Mouse (Mus musculus) Muller cell, postnatal 12 days (primary cell): Measurements from ENCODE around the gene Skint8.
"Not testable (repeated sequence)": the region's sequence is repeated elsewhere in the genome, so short reads cannot be mapped to it uniquely, and the experiment has no call there.

Experiments used
- DNase-seq: peaks from one replicate; pipeline ENCODE4 v3.0.0-alpha.2; 2015; ENCODE audit errors: inconsistent ontology term

Skint8 gene

DNA sequence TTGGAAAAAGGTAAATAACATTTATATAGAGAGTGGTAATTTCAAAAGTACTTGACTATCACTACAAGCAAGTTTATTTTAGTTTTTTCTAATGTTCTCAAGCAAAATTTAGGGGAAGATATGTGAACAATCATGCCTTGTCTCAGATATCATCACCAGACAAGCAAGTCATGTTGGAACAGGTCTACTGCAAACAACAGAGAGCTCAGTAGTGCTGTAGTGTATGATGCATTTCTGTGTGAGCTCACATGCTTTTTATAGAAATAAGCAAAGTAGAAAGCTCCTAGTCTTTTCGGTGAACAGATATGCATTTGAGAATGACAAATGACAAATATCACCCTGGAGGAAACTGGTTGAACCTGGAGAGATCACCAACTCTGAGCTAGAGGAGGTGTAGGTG is at the start of gene Skint8:
Skint8 (plus strand) TSS at position 301 of the 400 bp plus-strand sequence.
- DNase-seq: no peak

- no peak for DNase-seq
Observed at GRCm38 (mm10) chr4:111880112-111880875, 38.9 kb upstream of the Skint8 start.

DNA sequence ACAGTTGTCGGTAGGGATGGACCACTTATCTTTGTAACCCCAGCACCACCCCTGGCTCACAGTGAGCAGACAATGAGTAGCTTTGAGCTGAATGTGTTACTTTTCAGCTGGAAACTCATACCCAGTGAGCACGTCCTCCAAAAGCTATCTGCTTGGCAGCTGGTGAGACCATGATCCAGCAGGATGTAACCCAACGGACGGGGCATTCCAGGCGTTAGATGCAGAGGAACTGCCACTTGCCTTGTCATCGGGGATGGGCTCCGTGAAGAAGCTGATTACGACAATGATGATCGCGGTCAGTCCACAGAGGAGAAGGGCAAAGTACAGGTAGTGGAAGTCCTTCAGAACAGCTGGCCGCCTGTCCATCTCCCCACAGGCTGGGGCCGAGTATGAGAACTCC is 35.6 kb upstream of the Skint8 start:
- DNase-seq: no peak

DNA sequence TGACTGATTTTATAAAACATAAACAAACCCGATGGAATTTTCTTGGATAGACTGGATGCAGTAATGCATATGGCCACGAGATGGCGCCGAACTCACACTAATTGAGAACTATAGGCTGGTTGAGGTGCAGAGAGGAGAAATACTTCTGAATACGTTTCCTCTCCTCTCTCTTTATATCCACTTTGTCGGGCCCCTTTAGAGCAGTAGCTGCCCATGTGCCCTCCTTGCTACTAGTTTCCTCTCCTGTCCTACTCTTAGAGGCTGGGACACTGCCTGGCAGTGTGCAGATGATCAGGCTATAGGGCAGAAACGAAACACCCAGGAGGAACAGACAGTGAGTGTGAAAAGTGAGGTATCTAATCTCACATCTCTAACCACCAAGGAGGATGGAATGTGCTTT is 33.2 kb upstream of the Skint8 start:
- no peak for DNase-seq

- peak; percentile 59 for DNase-seq
Observed at GRCm38 (mm10) chr4:111886607-111887006, 32.6 kb upstream of the Skint8 start.

GRCm38 (mm10) chr4:111892138-111892537 is 27.1 kb upstream of the Skint8 start:
- no peak for DNase-seq

DNA sequence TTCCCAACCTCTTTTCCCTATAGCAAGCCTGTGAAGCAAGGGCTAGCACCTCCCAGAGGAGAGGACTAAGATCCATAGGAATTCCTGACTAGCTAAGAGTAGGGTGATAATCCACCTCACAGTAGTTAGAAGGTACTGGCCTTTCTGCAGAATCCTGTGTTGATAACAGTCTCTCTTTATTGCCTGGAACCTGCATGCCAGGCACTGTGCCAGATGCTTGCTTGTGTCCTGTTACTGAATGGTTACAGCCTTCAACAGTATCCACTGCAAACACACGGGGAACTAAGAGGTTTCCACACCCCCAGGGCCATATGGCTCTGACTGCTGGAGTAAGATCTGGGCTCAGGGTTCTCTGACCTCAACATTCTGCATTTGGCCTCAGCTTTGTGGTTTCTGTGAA is 21.4 kb upstream of the Skint8 start:
- DNase-seq: no peak

DNA sequence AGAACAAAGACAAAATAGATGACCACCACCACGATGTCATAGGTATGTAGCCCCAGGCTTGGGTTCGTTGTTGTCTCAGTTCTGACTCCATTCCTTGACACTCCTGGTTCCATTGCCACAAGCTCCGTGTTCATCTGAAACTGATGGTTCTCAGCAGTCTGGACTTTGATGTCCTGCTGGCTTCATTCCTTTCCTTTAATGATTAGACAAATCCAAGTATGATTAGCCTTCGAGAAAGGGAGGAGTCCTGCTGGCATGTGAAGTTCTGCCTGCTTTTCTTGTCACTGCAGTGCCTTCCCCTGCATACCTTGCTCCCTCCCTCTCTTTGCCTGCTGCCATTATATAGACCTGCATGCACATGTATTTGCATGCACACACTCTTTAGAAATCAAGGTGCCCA is 20.6 kb upstream of the Skint8 start:
- DNase-seq: no peak

GRCm38 (mm10) chr4:111900491-111900890 is 18.7 kb upstream of the Skint8 start:
- DNase-seq: not testable (repeated sequence)

DNA sequence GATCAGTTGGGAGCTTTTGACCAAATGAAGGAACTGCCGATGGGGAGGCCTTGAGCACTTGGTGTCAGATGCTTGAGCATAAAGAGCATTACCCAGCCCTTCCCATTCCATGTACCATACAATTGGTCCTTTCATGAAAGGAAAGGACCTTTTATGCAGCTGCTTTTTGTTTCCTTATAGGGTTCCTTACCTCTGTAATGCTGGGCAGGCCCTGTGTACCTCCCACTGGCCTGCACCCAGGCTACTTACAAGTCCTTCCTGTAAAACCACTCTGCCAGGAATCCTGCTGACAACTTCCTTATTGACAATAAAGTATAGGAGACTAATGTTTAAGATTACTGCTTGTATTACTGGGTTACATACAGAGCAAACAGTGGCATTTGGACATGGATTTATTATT is 17.7 kb upstream of the Skint8 start:
- DNase-seq: no peak

DNA sequence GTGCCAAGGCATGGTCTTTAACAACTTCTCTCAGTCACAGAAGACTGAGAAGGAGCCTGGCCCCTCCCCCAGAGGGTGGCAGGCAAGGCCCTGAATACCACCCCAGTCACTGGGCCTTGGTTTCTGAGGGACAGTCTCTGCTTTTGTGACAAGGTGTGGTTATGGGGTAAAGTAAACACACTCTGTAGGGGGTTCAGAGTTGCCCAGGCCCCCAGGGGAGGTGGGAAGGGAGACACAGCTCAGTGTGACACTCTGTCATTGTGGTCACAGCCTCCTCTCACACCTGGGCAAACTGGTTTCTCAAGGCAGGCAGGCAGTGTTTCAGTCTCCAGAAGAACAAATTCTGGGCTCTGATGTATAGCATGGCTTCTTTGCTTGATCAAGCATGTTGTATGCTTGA is 16.4 kb upstream of the Skint8 start, which contains the start of gene Slc5a9:
Slc5a9 (minus strand) TSS at position 144 of the 400 bp plus-strand sequence.
- DNase-seq: no peak

DNA sequence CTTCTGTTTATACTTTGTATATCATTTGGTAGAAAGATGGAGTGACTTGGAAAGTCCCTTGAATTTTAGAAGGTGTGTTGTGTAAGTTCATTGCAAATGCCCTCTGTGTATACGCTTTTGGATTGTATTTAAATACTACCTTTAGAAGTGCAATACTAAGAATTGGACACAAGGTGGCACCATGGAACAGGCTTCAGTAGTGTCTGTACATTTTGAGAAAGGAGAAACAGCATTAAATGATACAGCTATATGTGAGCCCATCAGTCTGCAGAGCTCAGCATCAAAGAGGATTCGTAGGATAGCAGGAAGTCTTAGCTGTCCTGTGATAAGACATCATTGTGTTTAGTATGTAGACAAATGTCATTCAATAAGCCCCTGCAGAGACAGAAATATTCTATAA is 11.3 kb upstream of the Skint8 start:
- DNase-seq: peak; percentile 5

DNA sequence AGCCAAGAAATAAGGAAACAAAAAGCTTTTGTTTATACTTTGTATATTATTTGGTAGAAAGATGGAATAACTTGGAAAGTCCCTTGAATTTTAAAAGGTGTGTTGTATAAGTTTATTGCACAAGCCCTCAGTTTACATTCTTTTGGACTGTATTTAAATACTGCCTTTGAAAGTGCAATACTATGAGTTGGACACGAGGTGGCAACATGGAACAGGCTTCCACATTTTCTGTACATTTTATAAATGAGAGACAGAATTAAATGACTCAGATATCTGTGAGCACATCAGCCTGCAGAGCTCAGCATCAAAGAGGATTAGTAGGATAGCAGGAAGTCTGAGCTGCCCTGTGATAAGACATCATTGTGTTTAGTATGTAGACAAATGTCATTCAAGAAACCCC is 42.1 kb downstream of the Skint8 start:
- peak; percentile 0 for DNase-seq

DNA sequence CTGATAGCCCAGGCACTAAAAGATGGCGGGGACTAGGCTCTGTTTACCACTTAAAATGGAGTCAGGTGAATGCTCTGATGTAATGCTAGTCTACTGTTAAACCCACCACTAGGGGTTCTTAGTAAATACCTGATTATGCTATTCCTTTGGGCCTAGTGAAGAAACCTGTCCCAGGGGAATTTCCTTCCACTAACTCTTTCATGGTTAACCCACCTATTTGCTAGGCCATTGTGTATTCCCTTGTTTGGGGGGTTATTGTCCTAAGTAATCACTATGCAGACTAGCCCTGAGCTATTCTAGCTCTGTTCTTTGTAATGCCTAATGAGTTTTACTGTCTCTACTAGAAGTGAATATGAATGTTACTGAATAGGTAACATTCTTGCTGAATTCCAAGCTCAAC is 44.0 kb downstream of the Skint8 start:
- DNase-seq: not testable (repeated sequence)

DNA sequence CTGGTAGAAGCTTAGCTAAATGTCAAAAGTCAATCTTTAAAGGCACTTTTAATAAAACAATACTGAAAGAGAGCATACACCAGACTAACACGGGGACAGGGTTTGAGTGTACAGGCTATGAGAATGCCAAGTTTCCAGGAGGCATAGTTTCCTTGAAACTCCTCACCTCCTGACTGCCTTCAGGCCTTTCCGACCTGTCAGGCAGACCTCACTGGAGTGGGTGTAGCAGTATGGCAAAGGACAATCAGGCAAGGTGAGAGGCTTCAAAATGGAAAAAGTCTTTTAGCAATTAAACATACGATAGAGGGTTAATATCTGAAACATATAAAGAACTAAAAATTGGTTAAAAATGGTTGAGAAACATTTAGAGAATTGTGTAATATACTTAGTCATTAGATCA is 44.5 kb downstream of the Skint8 start:
- no peak for DNase-seq

- no peak for DNase-seq
Observed at GRCm38 (mm10) chr4:111972623-111973022, 53.4 kb downstream of the Skint8 start, which contains the start of gene Skint7. TSS of gene Skint7 (plus strand) at chr4:111972923.
